Comparison of ENCODE assay signal across 9 mouse cellular contexts in the genomic region with DNA sequence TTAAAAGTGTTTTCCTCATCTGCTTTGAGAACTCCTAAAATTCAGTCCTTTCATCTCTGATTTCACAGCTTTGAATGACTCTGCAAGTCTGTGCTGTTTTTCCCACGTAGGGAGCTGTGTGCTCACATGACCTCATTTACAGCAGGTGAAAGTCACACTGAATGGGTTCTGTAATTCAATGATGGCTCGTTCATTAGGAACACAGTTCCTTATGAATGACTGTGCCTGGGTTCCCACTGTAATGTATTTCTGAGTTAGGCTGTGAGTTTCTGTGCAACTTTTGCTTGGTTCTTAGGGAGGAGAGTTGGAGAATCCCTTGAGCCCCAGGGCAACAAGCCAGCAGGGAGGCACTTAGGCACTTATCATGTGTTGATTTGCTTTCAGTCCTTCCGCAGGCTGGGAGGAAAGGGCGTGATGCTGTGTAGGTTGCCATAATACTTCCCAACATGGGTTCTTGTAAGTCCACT. TPM values are rescaled to one million over a fixed set of nuclear protein-coding genes. Genes with fewer than 3 reads are reported as not detected.
DNase-seq lines count a peak whose midpoint lies in the region; ATAC-seq and TF ChIP-seq lines count a peak whose summit lies in the region.
"Had no signal": no experiment of that assay in that cellular context is flagged by ENCODE, and none has a peak within 500 bp of the region (broad histone marks: within the 10 kb centered on the region; RNA-seq: fewer than 3 reads in every experiment).

No protein-coding gene starts in this region.

- H3K27me3 ChIP-seq in neural tube, embryonic 11.5 days (ENCODE audit: control insufficient read depth, insufficient read depth, low read length), result no peaks in the 10 kb centered on the region
- no peaks in the 10 kb centered on the region for H3K27me3 ChIP-seq in kidney, adult 2 months (replicated peaks; ENCODE audit: control insufficient read depth, insufficient read depth, low read length)
- no peaks in the 10 kb centered on the region for H3K27me3 ChIP-seq in neural tube, embryonic 15.5 days (replicated peaks)
- H3K27me3 ChIP-seq: liver, embryonic 13.5 days had no signal

- DNase-seq in adrenal gland, postnatal 10 days, result peak; percentile 12
- DNase-seq in adrenal gland, adult (ENCODE audit: inconsistent age in 2 of 2, low spot score in 1 of 2), result no peak
- no peak for DNase-seq in neural tube, embryonic 11.5 days (ENCODE audit: low spot score)
- DNase-seq in neural tube, embryonic 10.5 days (ENCODE audit: extremely low spot score, low spot score), result no peak
- DNase-seq in kidney, adult 2 months, result peak; percentile 52
- DNase-seq in urinary bladder, postnatal 4 days (ENCODE audit: low spot score in 2 of 2), result no peak
- DNase-seq in thymus, postnatal 0 days (ENCODE audit: low spot score), result no peak
- DNase-seq: liver, embryonic 13.5 days had no signal

- TF ChIP-seq CTCF in kidney, adult 2 months (conservative IDR thresholded peaks at IDR 0.05; ENCODE audit: insufficient read depth, insufficient read length, low read depth, low read length), result no peak

- WGBS in neural tube, embryonic 11.5 days, result 29% methylated on average over 4 of the region's 4 CpGs
- 16% methylated on average over 4 of the region's 4 CpGs for WGBS in kidney, adult 2 months
- 16% methylated on average over 4 of the region's 4 CpGs for WGBS in neural tube, embryonic 15.5 days

- 0 out of 2 replicates have a peak, but pooled peaks cover 2% of the 10 kb centered on the region for H3K4me1 ChIP-seq in neural tube, embryonic 11.5 days (ENCODE audit: control insufficient read depth, insufficient read depth, low read length)
- H3K4me1 ChIP-seq in kidney, adult 2 months (ENCODE audit: control insufficient read depth, insufficient read depth, low read length), result no peaks in the 10 kb centered on the region
- no peaks in the 10 kb centered on the region for H3K4me1 ChIP-seq in neural tube, embryonic 15.5 days
- H3K4me1 ChIP-seq: liver, embryonic 13.5 days had no signal

- TF ChIP-seq POLR2A in kidney, adult 2 months (IDR thresholded peaks at IDR 0.05; ENCODE audit: low read depth, low read length), result no peak

- H3K9ac ChIP-seq in neural tube, embryonic 11.5 days (ENCODE audit: low read length), result no peak overlapping the region
- no peak overlapping the region for H3K9ac ChIP-seq in neural tube, embryonic 15.5 days (replicated peaks)
- H3K9ac ChIP-seq: liver, embryonic 13.5 days had no signal

- no peak overlapping the region for H3K4me2 ChIP-seq in neural tube, embryonic 11.5 days (ENCODE audit: low read depth)
- H3K4me2 ChIP-seq in neural tube, embryonic 15.5 days, result no peak overlapping the region
- H3K4me2 ChIP-seq: liver, embryonic 13.5 days had no signal

- no peaks in the 10 kb centered on the region for H3K36me3 ChIP-seq in neural tube, embryonic 11.5 days (ENCODE audit: control insufficient read depth, insufficient read depth, low read length)
- H3K36me3 ChIP-seq in kidney, adult 2 months (ENCODE audit: control insufficient read depth, insufficient read depth, low read length), result no peaks in the 10 kb centered on the region
- no peaks in the 10 kb centered on the region for H3K36me3 ChIP-seq in neural tube, embryonic 15.5 days
- H3K36me3 ChIP-seq: liver, embryonic 13.5 days had no signal

- ATAC-seq in neural tube, embryonic 11.5 days (ENCODE audit: insufficient read depth, low FRiP score, low TSS enrichment), result peak; percentile 41; the same call in 1 of the 2 replicates
- peak; percentile 57; the same call in 1 of the 2 replicates for ATAC-seq in neural tube, embryonic 15.5 days (ENCODE audit: low FRiP score)

- H3K4me3 ChIP-seq in neural tube, embryonic 11.5 days (ENCODE audit: low read depth, low read length), result no peak overlapping the region
- no peak overlapping the region for H3K4me3 ChIP-seq in kidney, adult 2 months (ENCODE audit: insufficient read depth, low read depth, low read length)
- no peak overlapping the region for H3K4me3 ChIP-seq in neural tube, embryonic 15.5 days (replicated peaks)
- H3K4me3 ChIP-seq: liver, embryonic 13.5 days had no signal

- no peak overlapping the region for H3K27ac ChIP-seq in neural tube, embryonic 11.5 days (ENCODE audit: low read depth, low read length)
- no peak overlapping the region for H3K27ac ChIP-seq in kidney, adult 2 months (ENCODE audit: insufficient read depth, low read depth, low read length)
- no peak overlapping the region for H3K27ac ChIP-seq in neural tube, embryonic 15.5 days (replicated peaks)
- H3K27ac ChIP-seq: liver, embryonic 13.5 days had no signal

- H3K9me3 ChIP-seq in neural tube, embryonic 11.5 days (ENCODE audit: control insufficient read depth, low read length), result no peaks in the 10 kb centered on the region
- H3K9me3 ChIP-seq in neural tube, embryonic 15.5 days (replicated peaks), result no peaks in the 10 kb centered on the region
- H3K9me3 ChIP-seq: liver, embryonic 13.5 days had no signal

RNA-seq across cellular contexts. Expression of a gene that starts 46.3 kb away (rescaled TPM):
- total RNA-seq in adrenal gland, postnatal 10 days (2021), result under 1 TPM; 0.36 to 0.48 TPM
- polyA plus RNA-seq in neural tube, embryonic 11.5 days (2014; fragmentation: Nextera tagmentation; extraction: Ambion mirVana), result 2.6 and 2.7 TPM in 2 replicates
- polyA plus RNA-seq in kidney, adult 2 months (2012; rRNA removed), result 0.14 and 0.20 TPM in 2 replicates
- 23.7 and 29.5 TPM in 2 replicates for polyA plus RNA-seq in neural tube, embryonic 15.5 days (2015; fragmentation: Nextera tagmentation; extraction: Ambion mirVana)
- polyA plus RNA-seq in thymus, postnatal 0 days (2015; fragmentation: Nextera tagmentation; extraction: Ambion mirVana), result 0.04 and 0.10 TPM in 2 replicates

Comparison
In these comparisons a context has a peak if more than half of its experiments do, and no peak if none do; other contexts are left out.
1. DNase-seq: peak in adrenal gland, postnatal 10 days (single experiment) and kidney, adult 2 months (single experiment); none in adrenal gland, adult (0 of 2), neural tube, embryonic 11.5 days (single experiment), neural tube, embryonic 10.5 days (single experiment), urinary bladder, postnatal 4 days (0 of 2) and thymus, postnatal 0 days (single experiment).